ENCODE assay signal across 8 mouse cellular contexts in genomic region chr8:120525832-120526231, GRCm38 (mm10).
DNase-seq lines count a peak whose midpoint lies in the region; ATAC-seq lines count a peak whose summit lies in the region.

No protein-coding gene starts in this region.

- ATAC-seq in megakaryocyte, adult 5-6 weeks (ENCODE audit: poor library complexity, severe bottlenecking) = no peak
- peak; percentile 76 for ATAC-seq in heart, embryonic 15.5 days (replicated peaks; ENCODE audit: insufficient number of reproducible peaks, insufficient read depth, low FRiP score, low read depth)
- peak; percentile 30; the same call in 1 of the 2 replicates for ATAC-seq in stomach, embryonic 14.5 days (ENCODE audit: insufficient number of reproducible peaks, insufficient read depth, low FRiP score, low read depth)
- ATAC-seq in activated CD4-positive, CD25-positive, alpha-beta regulatory T cell, adult 4 months = no peak

- H3K4me1 ChIP-seq in megakaryocyte, embryonic 14.5 days = peaks cover 100% of the 10 kb centered on the region
- H3K4me1 ChIP-seq in heart, embryonic 15.5 days (replicated peaks) = peaks cover 77% of the 10 kb centered on the region
- peaks cover 35% of the 10 kb centered on the region for H3K4me1 ChIP-seq in stomach, embryonic 14.5 days (ENCODE audit: control insufficient read depth, insufficient read depth, low read length)

- 0 out of 2 replicates have a peak overlapping the region, but pooled peaks have one; percentile 25 for H3K9ac ChIP-seq in heart, embryonic 15.5 days
- H3K9ac ChIP-seq in stomach, embryonic 14.5 days (replicated peaks; ENCODE audit: low read depth, low read length) = no peak overlapping the region

- no peaks in the 10 kb centered on the region for H3K27me3 ChIP-seq in megakaryocyte, embryonic 14.5 days (replicated peaks)
- no peaks in the 10 kb centered on the region for H3K27me3 ChIP-seq in heart, embryonic 15.5 days
- no peaks in the 10 kb centered on the region for H3K27me3 ChIP-seq in stomach, embryonic 14.5 days (ENCODE audit: control insufficient read depth, insufficient read depth, low read length)

- H3K36me3 ChIP-seq in megakaryocyte, embryonic 14.5 days (replicated peaks; ENCODE audit: low read length) = peaks cover 89% of the 10 kb centered on the region
- no peaks in the 10 kb centered on the region for H3K36me3 ChIP-seq in heart, embryonic 15.5 days
- no peaks in the 10 kb centered on the region for H3K36me3 ChIP-seq in stomach, embryonic 14.5 days (ENCODE audit: control insufficient read depth, insufficient read depth, low read length)

- H3K4me3 ChIP-seq in megakaryocyte, embryonic 14.5 days (replicated peaks) = peak overlapping the region; percentile 84
- no peak overlapping the region for H3K4me3 ChIP-seq in heart, embryonic 15.5 days
- no peak overlapping the region for H3K4me3 ChIP-seq in stomach, embryonic 14.5 days (ENCODE audit: low read depth, low read length)

- peak; percentile 69 to 79 for DNase-seq in adrenal gland, adult (ENCODE audit: inconsistent age in 2 of 2, low spot score in 1 of 2)
- DNase-seq in adrenal gland, postnatal 4 days (ENCODE audit: low spot score in 2 of 2) = no peak
- no peak for DNase-seq in urinary bladder, postnatal 4 days (ENCODE audit: low spot score in 2 of 2)

- peak overlapping the region; percentile 18; the same call in 1 of the 2 replicates for H3K4me2 ChIP-seq in heart, embryonic 15.5 days
- no peak overlapping the region for H3K4me2 ChIP-seq in stomach, embryonic 14.5 days (replicated peaks; ENCODE audit: low read depth, low read length)

- H3K9me3 ChIP-seq in megakaryocyte, embryonic 14.5 days = no peaks in the 10 kb centered on the region
- no peaks in the 10 kb centered on the region for H3K9me3 ChIP-seq in heart, embryonic 15.5 days (replicated peaks)
- H3K9me3 ChIP-seq in stomach, embryonic 14.5 days (ENCODE audit: control insufficient read depth, low read depth, low read length) = no peaks in the 10 kb centered on the region

- 24% methylated on average over 6 of the region's 6 CpGs for WGBS in heart, embryonic 15.5 days
- WGBS in stomach, embryonic 14.5 days = 34% methylated on average over 6 of the region's 6 CpGs

- H3K27ac ChIP-seq in heart, embryonic 15.5 days = peak overlapping the region; percentile 87
- no peak overlapping the region; the same call in 1 of the 2 replicates for H3K27ac ChIP-seq in stomach, embryonic 14.5 days (ENCODE audit: low read length)

Comparison
In these comparisons a context has a peak if more than half of its experiments do, and no peak if none do; other contexts are left out.
1. DNase-seq: peak in adrenal gland, adult (2 of 2); none in adrenal gland, postnatal 4 days (0 of 2) and urinary bladder, postnatal 4 days (0 of 2).
2. ATAC-seq: peak in heart, embryonic 15.5 days (single experiment) and stomach, embryonic 14.5 days (single experiment); none in megakaryocyte, adult 5-6 weeks (single experiment) and activated CD4-positive, CD25-positive, alpha-beta regulatory T cell, adult 4 months (single experiment).